Mouse (Mus musculus): ENCODE measurements at regions not wholly inside any gene's neighbourhood (a gene's known extent, or its start where the extent isn't known, plus 50 kb on each side); places are given as distances from the start of the nearest gene placed in this dataset.
A peak's percentile ranks its signal among the peaks of the same experiment; 100 is the strongest.

- Histone ChIP-seq H3K4me2 (ENCODE audit: low read depth) (no peak overlapping the region), H3K9ac (no peak overlapping the region), H3K27ac (ENCODE audit: low read depth, low read length) (no peak overlapping the region), H3K4me1 (ENCODE audit: insufficient read depth) (no peaks in the 10 kb centered on the region; the same call in 1 of the 2 replicates), H3K9me3 (ENCODE audit: low read length) (no peaks in the 10 kb centered on the region), H3K36me3 (ENCODE audit: insufficient read depth) (no peaks in the 10 kb centered on the region), H3K27me3 (ENCODE audit: insufficient read depth, low read length) (no peaks in the 10 kb centered on the region), H3K4me3 (ENCODE audit: low read depth, low read length) (no peak overlapping the region)
- ATAC-seq (no peak), DNase-seq (no peak)
- TF ChIP-seq CTCF (IDR thresholded peaks at IDR 0.05; ENCODE audit: low read depth) = no peak
- WGBS = 53% methylated on average over 6 of the region's 6 CpGs
Measured at GRCm38 (mm10) chr1:190036726-190037125, 114.6 kb upstream of the Smyd2 start.

DNA sequence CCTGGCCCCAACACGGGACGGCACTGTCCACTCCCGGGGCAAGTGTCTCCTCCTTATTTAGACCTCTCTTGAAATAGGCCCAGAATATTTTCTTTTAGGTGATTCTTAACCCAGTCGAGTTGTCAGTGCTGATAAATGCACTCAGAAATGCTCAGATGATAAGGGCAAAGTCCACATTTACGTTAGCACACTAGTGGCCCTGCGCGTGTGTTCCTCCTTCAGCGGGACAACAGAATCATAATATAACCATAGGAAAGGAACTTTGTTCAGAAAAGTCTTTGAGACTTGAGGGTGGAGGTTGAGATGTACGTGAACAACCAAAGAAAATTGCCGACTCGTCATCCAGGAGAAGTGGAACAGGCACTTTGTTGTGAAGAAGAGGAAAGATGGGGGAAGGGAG, 113.8 kb upstream of the Smyd2 start:
- no peak overlapping the region for H3K27ac ChIP-seq (ENCODE audit: low read depth, low read length)
- H3K9ac ChIP-seq = no peak overlapping the region
- no peaks in the 10 kb centered on the region; the same call in 1 of the 2 replicates for H3K4me1 ChIP-seq (ENCODE audit: insufficient read depth)
- ATAC-seq (no peak), DNase-seq (no peak)
- WGBS = 93% methylated on average over 11 of the region's 11 CpGs
- H3K27me3 ChIP-seq (ENCODE audit: insufficient read depth, low read length) = no peaks in the 10 kb centered on the region
- H3K4me2 ChIP-seq (ENCODE audit: low read depth) = no peak overlapping the region
- TF ChIP-seq CTCF (IDR thresholded peaks at IDR 0.05; ENCODE audit: low read depth) = no peak
- H3K36me3 ChIP-seq (ENCODE audit: insufficient read depth) = no peaks in the 10 kb centered on the region
- H3K4me3 ChIP-seq (ENCODE audit: low read depth, low read length) = no peak overlapping the region
- no peaks in the 10 kb centered on the region for H3K9me3 ChIP-seq (ENCODE audit: low read length)

DNA sequence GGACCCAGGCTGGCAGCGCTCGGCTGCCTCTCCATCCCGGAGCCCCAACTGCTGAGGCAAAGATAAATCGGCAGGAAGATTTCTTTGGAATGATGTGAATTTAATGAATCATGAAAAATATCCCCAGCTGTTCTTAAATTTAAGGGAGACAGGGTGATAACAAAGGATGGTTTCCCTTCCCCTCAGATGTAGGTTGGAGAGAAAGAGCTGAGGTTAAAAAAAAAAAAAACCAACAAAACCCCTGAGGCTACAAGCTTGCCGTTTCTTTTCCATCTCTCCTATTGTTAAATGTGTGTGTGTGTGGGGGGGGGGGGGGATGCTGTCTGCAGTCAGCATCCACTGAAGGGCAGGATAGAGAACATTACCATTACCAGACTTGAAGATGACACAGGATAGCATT, 111.9 kb upstream of the Smyd2 start:
- DNase-seq (no peak), ATAC-seq (no peak)
- Histone ChIP-seq H3K36me3 (ENCODE audit: insufficient read depth) (no peaks in the 10 kb centered on the region), H3K27ac (ENCODE audit: low read depth, low read length) (no peak overlapping the region), H3K9me3 (ENCODE audit: low read length) (no peaks in the 10 kb centered on the region), H3K9ac (no peak overlapping the region), H3K27me3 (ENCODE audit: insufficient read depth, low read length) (no peaks in the 10 kb centered on the region), H3K4me1 (ENCODE audit: insufficient read depth) (no peaks in the 10 kb centered on the region; the same call in 1 of the 2 replicates), H3K4me3 (ENCODE audit: low read depth, low read length) (no peak overlapping the region), H3K4me2 (ENCODE audit: low read depth) (no peak overlapping the region)
- TF ChIP-seq CTCF (IDR thresholded peaks at IDR 0.05; ENCODE audit: low read depth) = no peak
- WGBS = 23% methylated on average over 5 of the region's 5 CpGs

DNA sequence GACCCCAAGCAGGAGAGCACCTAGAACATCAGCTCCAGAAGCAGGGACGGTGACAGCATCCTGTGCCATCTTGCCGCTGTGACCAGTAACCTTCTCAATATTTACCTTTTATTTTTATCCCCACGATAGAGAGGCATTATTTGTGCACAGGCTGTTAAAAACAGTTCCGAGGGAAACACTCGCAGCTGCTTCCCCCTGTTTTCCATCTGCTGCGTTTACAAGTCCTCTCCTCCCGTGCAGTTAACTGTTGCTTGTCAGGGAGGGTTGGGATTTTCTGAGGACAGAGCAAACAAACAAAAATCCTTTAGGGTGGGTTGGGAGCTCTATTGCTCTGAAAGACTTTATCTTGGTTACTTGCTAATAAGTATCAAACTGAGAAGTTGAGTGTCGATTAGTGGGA, 105.4 kb upstream of the Smyd2 start:
- no peak overlapping the region for H3K27ac ChIP-seq (ENCODE audit: low read depth, low read length)
- H3K4me3 ChIP-seq (ENCODE audit: low read depth, low read length) = no peak overlapping the region
- H3K4me1 ChIP-seq (ENCODE audit: insufficient read depth) = no peaks in the 10 kb centered on the region; the same call in 1 of the 2 replicates
- no peaks in the 10 kb centered on the region for H3K27me3 ChIP-seq (ENCODE audit: insufficient read depth, low read length)
- WGBS = 21% methylated on average over 8 of the region's 8 CpGs
- H3K36me3 ChIP-seq (ENCODE audit: insufficient read depth) = no peaks in the 10 kb centered on the region
- ATAC-seq = no peak
- H3K4me2 ChIP-seq (ENCODE audit: low read depth) = 0 out of 2 replicates have a peak overlapping the region, but pooled peaks have one; percentile 10
- DNase-seq = peak; percentile 59
- no peak overlapping the region for H3K9ac ChIP-seq
- no peaks in the 10 kb centered on the region for H3K9me3 ChIP-seq (ENCODE audit: low read length)
- no peak for TF ChIP-seq CTCF (IDR thresholded peaks at IDR 0.05; ENCODE audit: low read depth)

DNA sequence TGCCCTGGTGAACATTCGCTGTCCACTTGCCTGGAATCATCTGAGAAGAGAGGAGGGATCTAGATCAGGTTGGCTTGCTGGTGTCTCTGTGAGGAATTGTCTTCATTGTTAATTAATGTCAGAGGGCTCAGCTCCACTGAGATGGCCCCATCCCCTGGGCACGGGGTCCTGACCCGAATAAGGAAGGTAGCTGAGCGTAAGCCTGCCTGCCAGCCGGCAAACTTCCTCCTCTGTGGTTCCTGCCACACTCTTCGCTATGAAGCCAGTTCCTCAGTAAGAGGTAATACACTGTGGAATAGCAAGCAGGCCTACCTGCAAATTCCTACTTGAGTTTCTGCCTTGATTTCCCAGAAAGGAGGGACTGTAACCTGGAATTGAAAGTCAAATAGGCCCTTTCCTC, 87.3 kb upstream of the Smyd2 start:
- TF ChIP-seq CTCF (IDR thresholded peaks at IDR 0.05; ENCODE audit: low read depth) = no peak
- H3K9me3 ChIP-seq (ENCODE audit: low read length) = no peaks in the 10 kb centered on the region
- ATAC-seq (no peak), DNase-seq (no peak)
- H3K4me3 ChIP-seq (ENCODE audit: low read depth, low read length) = no peak overlapping the region
- H3K4me1 ChIP-seq (ENCODE audit: insufficient read depth) = no peaks in the 10 kb centered on the region
- H3K4me2 ChIP-seq (ENCODE audit: low read depth) = no peak overlapping the region
- no peak overlapping the region for H3K27ac ChIP-seq (ENCODE audit: low read depth, low read length)
- no peaks in the 10 kb centered on the region; the same call in 1 of the 2 replicates for H3K27me3 ChIP-seq (ENCODE audit: insufficient read depth, low read length)
- 82% methylated on average over 6 of the region's 6 CpGs for WGBS
- no peaks in the 10 kb centered on the region for H3K36me3 ChIP-seq (ENCODE audit: insufficient read depth)
- no peak overlapping the region for H3K9ac ChIP-seq

DNA sequence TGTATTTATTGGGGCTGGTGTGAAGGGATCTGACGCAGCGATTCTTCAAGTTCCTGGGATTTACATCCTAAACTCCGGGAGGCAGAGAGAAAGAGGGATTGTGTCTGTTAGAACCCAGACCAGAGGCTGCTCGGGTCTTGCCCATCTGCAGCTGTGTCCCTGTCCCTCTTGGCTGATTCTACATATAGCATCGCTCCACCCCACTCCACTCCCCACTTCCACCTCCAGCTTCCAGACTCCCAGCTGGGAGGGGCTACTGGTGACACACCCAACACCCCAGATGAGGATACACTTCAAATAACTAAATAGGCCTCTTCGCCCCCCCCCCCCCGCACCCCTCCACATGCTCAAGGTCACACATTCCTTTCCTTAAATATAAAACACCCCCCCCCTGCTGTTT, 85.1 kb upstream of the Smyd2 start:
- H3K9ac ChIP-seq = no peak overlapping the region
- ATAC-seq = no peak
- H3K27ac ChIP-seq (ENCODE audit: low read depth, low read length) = no peak overlapping the region
- no peaks in the 10 kb centered on the region for H3K9me3 ChIP-seq (ENCODE audit: low read length)
- H3K4me3 ChIP-seq (ENCODE audit: low read depth, low read length) = no peak overlapping the region
- no peaks in the 10 kb centered on the region; the same call in 1 of the 2 replicates for H3K27me3 ChIP-seq (ENCODE audit: insufficient read depth, low read length)
- no peak overlapping the region for H3K4me2 ChIP-seq (ENCODE audit: low read depth)
- H3K36me3 ChIP-seq (ENCODE audit: insufficient read depth) = no peaks in the 10 kb centered on the region
- WGBS = 69% methylated on average over 7 of the region's 7 CpGs
- TF ChIP-seq CTCF (IDR thresholded peaks at IDR 0.05; ENCODE audit: low read depth) = no peak
- H3K4me1 ChIP-seq (ENCODE audit: insufficient read depth) = no peaks in the 10 kb centered on the region
- no peak for DNase-seq

DNA sequence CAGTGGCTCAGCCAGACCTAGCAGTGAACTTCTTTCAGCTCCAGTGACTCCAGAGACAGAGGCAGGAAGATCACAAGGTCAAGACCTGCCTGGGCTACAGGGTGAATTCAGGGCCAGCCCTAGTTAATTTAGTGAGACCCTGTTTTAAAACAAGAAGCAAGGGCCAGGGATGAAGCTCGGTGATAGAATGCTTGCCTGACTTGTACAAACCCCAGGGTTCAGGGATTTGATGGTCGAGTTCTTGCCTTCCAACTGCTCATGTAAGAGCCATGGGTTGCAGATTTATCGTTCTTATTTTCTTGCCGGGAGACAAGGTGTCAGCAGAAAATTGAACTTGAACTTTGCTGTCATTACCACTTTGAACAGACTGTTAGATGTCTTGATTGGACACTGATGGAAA, 78.9 kb upstream of the Smyd2 start:
- ATAC-seq (no peak), DNase-seq (no peak)
- 78% methylated on average over 4 of the region's 4 CpGs for WGBS

DNA sequence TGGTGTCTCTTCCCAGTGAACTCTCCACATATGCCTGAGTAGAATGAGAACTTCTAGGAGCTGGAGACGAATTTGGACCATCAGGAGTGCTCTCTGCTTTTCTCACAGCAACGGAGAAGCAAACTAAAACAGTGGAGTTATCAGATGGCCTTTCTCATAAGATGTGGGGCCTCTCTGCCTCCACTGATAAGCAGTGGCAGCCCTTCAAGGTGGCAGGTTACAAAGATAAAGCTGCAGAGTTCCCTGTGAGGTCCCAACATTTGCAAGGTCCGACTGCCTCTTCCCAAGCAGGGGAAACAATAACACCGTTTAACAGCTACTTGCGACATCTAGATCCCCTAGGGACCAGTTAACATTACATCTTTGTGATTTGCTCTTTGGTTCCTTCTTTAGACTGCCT, 71.5 kb upstream of the Smyd2 start:
- H3K4me3 ChIP-seq (ENCODE audit: low read depth, low read length) = no peak overlapping the region
- H3K9ac ChIP-seq = no peak overlapping the region
- WGBS = 63% methylated on average over 5 of the region's 5 CpGs
- no peak for TF ChIP-seq CTCF (IDR thresholded peaks at IDR 0.05; ENCODE audit: low read depth)
- H3K4me2 ChIP-seq (ENCODE audit: low read depth) = no peak overlapping the region
- H3K9me3 ChIP-seq (ENCODE audit: low read length) = no peaks in the 10 kb centered on the region
- DNase-seq (no peak), ATAC-seq (no peak)
- H3K27ac ChIP-seq (ENCODE audit: low read depth, low read length) = no peak overlapping the region
- H3K36me3 ChIP-seq (ENCODE audit: insufficient read depth) = no peaks in the 10 kb centered on the region
- H3K27me3 ChIP-seq (ENCODE audit: insufficient read depth, low read length) = no peaks in the 10 kb centered on the region
- no peaks in the 10 kb centered on the region for H3K4me1 ChIP-seq (ENCODE audit: insufficient read depth)

More for the DNA sequence above, 78.9 kb upstream of the Smyd2 start:
- Histone ChIP-seq H3K4me3 (ENCODE audit: low read depth, low read length) (no peak overlapping the region), H3K27ac (ENCODE audit: low read depth, low read length) (no peak overlapping the region), H3K4me1 (ENCODE audit: insufficient read depth) (no peaks in the 10 kb centered on the region), H3K9ac (no peak overlapping the region), H3K4me2 (ENCODE audit: low read depth) (no peak overlapping the region), H3K27me3 (ENCODE audit: insufficient read depth, low read length) (no peaks in the 10 kb centered on the region), H3K36me3 (ENCODE audit: insufficient read depth) (no peaks in the 10 kb centered on the region), H3K9me3 (ENCODE audit: low read length) (no peaks in the 10 kb centered on the region)
- TF ChIP-seq CTCF (IDR thresholded peaks at IDR 0.05; ENCODE audit: low read depth) = no peak

Measured in forebrain, postnatal 0 days (tissue).